Mouse (Mus musculus): ENCODE measurements around the gene Ip6k2. TPM values are rescaled to one million over a fixed set of nuclear protein-coding genes. Genes with fewer than 3 reads are reported as not detected.
A peak's percentile ranks its signal among the peaks of the same experiment; 100 is the strongest.

The Ip6k2 gene
- polyA plus RNA-seq, 1 experiment from 2014 or later, result 217 TPM

DNA sequence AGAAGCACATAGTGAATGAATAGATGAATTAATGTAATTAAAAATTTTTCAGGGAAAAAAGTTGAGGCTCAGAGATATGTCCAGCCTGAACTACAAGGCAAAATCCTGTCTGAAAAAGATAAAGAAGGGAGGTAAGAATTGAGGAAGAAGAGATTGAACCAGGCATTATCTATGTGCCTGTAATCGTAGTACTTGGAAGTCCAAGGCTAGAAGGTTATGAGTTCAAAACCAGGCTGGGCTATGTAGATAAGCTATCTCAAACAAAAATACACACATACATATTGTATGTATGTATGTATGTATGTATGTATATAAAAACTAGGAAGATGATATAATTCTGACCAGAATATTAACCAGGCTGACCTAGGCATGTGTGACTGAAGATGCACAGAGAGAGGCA, 8.7 kb downstream of the Ip6k2 start:
- ATAC-seq (no peak), DNase-seq (ENCODE audit: low spot score) (no peak)
- Histone ChIP-seq H3K4me1 (ENCODE audit: control insufficient read depth, insufficient read depth, low read length) (peaks cover 57% of the 10 kb centered on the region), H3K27ac (ENCODE audit: low read depth, low read length) (no peak overlapping the region), H3K9me3 (replicated peaks; ENCODE audit: control insufficient read depth, low read length) (no peaks in the 10 kb centered on the region), H3K36me3 (ENCODE audit: control insufficient read depth, insufficient read depth, low read length) (peaks cover 28% of the 10 kb centered on the region), H3K4me2 (ENCODE audit: low read length) (no peak overlapping the region), H3K9ac (ENCODE audit: low read length) (no peak overlapping the region), H3K4me3 (ENCODE audit: low read depth, low read length) (no peak overlapping the region), H3K27me3 (replicated peaks; ENCODE audit: control insufficient read depth, insufficient read depth, low read length) (no peaks in the 10 kb centered on the region)
- WGBS, result 88% methylated on average over 1 of the region's 1 CpGs

DNA sequence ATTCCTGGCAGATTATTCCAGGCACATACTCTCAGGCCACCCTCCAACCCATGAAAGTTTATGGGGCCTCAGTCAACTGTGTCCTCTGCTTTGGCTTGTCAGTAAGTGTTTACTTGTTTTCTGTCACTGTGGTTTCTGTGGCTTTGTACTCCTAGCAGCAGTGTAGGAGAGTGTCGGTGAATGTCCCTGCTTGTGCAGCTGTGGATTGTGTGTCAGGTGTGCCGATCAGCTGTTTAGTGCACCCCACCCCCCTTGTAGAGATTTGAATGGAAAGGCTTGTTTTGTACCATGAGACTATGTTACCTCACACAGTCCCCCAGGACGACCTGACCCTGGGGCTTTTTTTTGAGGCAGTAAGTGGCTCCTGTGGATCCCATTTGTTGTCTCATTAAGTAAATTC, 9.1 kb downstream of the Ip6k2 start:
- WGBS, result 40% methylated on average over 3 of the region's 3 CpGs
- peaks cover 28% of the 10 kb centered on the region for H3K36me3 ChIP-seq (ENCODE audit: control insufficient read depth, insufficient read depth, low read length)

DNA sequence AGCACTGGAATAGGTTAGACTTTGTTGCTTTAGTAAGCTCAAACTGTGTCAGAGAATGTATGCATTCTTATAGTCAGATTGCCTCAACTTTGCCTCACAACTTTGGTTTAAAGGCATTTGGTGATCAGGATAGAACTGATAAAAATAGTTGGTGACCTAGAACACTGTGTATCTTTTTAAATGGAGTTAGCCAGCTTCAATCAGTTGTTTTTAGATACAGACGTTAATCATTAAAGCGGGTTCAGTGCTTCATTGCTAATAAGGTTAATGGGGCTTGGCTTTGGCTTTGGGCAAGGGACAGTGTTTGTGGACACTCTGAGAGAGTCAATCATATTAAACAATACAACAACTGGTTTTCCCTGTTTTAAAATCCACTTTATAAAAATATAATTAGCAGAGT, 11.7 kb downstream of the Ip6k2 start:
- ATAC-seq (no peak), DNase-seq (ENCODE audit: low spot score) (no peak)
- Histone ChIP-seq H3K9me3 (replicated peaks; ENCODE audit: control insufficient read depth, low read length) (no peaks in the 10 kb centered on the region), H3K9ac (ENCODE audit: low read length) (no peak overlapping the region), H3K27ac (ENCODE audit: low read depth, low read length) (no peak overlapping the region), H3K4me1 (ENCODE audit: control insufficient read depth, insufficient read depth, low read length) (peaks cover 34% of the 10 kb centered on the region), H3K4me2 (ENCODE audit: low read length) (no peak overlapping the region), H3K4me3 (ENCODE audit: low read depth, low read length) (no peak overlapping the region), H3K27me3 (replicated peaks; ENCODE audit: control insufficient read depth, insufficient read depth, low read length) (no peaks in the 10 kb centered on the region), H3K36me3 (ENCODE audit: control insufficient read depth, insufficient read depth, low read length) (peaks cover 50% of the 10 kb centered on the region)
- WGBS, result 39% methylated on average over 2 of the region's 2 CpGs

More for the DNA sequence above, 9.1 kb downstream of the Ip6k2 start:
- Histone ChIP-seq H3K27me3 (replicated peaks; ENCODE audit: control insufficient read depth, insufficient read depth, low read length) (no peaks in the 10 kb centered on the region), H3K4me2 (ENCODE audit: low read length) (no peak overlapping the region), H3K9ac (ENCODE audit: low read length) (no peak overlapping the region), H3K4me3 (ENCODE audit: low read depth, low read length) (no peak overlapping the region), H3K27ac (ENCODE audit: low read depth, low read length) (no peak overlapping the region), H3K4me1 (ENCODE audit: control insufficient read depth, insufficient read depth, low read length) (peaks cover 53% of the 10 kb centered on the region), H3K9me3 (replicated peaks; ENCODE audit: control insufficient read depth, low read length) (no peaks in the 10 kb centered on the region)
- ATAC-seq, result no peak
- DNase-seq (ENCODE audit: low spot score), result no peak

DNA sequence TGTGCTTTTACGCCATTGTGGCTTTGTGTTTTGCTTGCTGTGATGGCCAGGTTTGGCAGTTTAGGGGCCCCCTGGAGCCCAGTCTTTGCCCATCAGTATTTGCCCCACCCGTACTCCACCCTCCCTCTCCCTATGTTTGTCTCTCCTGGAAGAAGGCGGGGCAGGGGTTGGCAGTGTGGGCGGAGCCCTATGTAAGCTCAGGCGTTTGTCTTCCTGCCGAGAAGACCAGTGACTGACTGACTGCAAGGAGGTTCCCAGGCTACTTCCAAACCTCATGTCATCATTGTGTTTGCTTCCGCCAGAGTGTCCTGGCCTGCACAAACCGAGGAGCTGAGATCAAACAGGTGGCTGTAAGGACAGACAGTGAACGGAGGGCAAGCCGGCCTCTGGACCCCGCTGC, 12.2 kb downstream of the Ip6k2 start:
- peaks cover 54% of the 10 kb centered on the region for H3K36me3 ChIP-seq (ENCODE audit: control insufficient read depth, insufficient read depth, low read length)
- H3K9me3 ChIP-seq (replicated peaks; ENCODE audit: control insufficient read depth, low read length), result no peaks in the 10 kb centered on the region
- peaks cover 34% of the 10 kb centered on the region for H3K4me1 ChIP-seq (ENCODE audit: control insufficient read depth, insufficient read depth, low read length)
- ATAC-seq (peak; percentile 59; the same call in 1 of the 2 replicates), DNase-seq (ENCODE audit: low spot score) (no peak)
- H3K27ac ChIP-seq (ENCODE audit: low read depth, low read length), result 0 out of 2 replicates have a peak overlapping the region, but pooled peaks have one; percentile 39
- H3K27me3 ChIP-seq (replicated peaks; ENCODE audit: control insufficient read depth, insufficient read depth, low read length), result no peaks in the 10 kb centered on the region
- no peak overlapping the region for H3K4me3 ChIP-seq (ENCODE audit: low read depth, low read length)
- peak overlapping the region; percentile 32 for H3K9ac ChIP-seq (ENCODE audit: low read length)
- 33% methylated on average over 11 of the region's 11 CpGs for WGBS
- peak overlapping the region; percentile 26 for H3K4me2 ChIP-seq (ENCODE audit: low read length)

DNA sequence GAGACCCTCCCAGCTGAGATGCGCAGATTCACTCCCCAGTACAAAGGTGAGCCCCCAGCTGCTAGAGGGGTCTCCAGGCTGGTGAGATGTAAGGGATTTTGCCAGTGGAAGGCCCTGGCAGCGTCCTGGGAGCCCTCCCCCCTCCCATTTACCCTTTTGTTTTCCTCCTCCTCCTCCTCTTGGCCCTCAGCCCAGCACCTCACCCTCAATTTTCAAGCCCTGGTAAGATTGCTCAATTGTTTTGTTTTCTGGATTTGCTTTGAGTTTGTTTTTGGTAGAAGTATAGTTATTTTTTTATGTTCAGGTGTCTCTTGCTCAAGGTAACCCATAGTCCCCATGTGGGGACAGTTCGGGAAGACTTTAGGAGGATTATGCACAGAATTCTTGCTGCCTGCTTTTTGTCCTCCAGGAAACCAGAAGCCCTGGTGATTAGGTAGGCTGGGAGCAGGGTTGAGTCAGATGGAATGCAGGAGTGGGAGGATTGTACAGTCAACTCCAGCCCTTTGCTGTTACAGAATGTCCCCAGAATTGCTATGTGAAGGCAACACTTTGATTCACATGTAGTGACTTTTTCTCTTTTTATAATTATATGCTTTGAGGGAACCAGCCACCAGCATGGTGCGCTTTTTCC, 12.9 kb downstream of the Ip6k2 start:
- Histone ChIP-seq H3K9me3 (replicated peaks; ENCODE audit: control insufficient read depth, low read length) (no peaks in the 10 kb centered on the region), H3K36me3 (ENCODE audit: control insufficient read depth, insufficient read depth, low read length) (peaks cover 61% of the 10 kb centered on the region), H3K4me1 (ENCODE audit: control insufficient read depth, insufficient read depth, low read length) (peaks cover 34% of the 10 kb centered on the region), H3K4me2 (ENCODE audit: low read length) (peak overlapping the region; percentile 26; the same call in 1 of the 2 replicates), H3K27me3 (replicated peaks; ENCODE audit: control insufficient read depth, insufficient read depth, low read length) (no peaks in the 10 kb centered on the region), H3K9ac (ENCODE audit: low read length) (peak overlapping the region; percentile 32; the same call in 1 of the 2 replicates), H3K4me3 (ENCODE audit: low read depth, low read length) (no peak overlapping the region), H3K27ac (ENCODE audit: low read depth, low read length) (no peak overlapping the region)
- DNase-seq (ENCODE audit: low spot score), result peak; percentile 24
- 38% methylated on average over 4 of the region's 4 CpGs for WGBS
- peak; percentile 22; the same call in 1 of the 2 replicates for ATAC-seq

DNA sequence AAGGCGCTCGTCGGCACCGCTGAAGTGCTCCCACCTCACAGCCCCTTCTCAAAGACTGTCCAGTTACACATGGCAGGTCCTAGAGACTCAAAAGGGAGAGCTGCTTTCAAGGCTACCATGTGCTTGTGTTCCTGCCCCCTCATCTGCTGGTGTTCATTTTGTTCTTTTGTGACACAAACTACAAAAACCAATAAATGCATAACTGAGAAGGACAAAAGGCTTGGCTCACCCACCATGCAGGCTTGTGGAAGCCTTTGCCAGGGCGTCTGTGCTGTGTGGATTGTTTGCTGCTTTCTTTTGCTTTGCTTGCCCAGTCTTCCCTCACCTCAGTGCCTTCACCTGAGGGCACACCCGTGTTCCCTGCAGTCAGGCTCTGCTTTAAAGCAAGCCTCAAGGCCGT, 13.9 kb downstream of the Ip6k2 start:
- 81% methylated on average over 7 of the region's 7 CpGs for WGBS
- H3K27me3 ChIP-seq (replicated peaks; ENCODE audit: control insufficient read depth, insufficient read depth, low read length), result no peaks in the 10 kb centered on the region
- no peaks in the 10 kb centered on the region for H3K9me3 ChIP-seq (replicated peaks; ENCODE audit: control insufficient read depth, low read length)
- no peak overlapping the region for H3K9ac ChIP-seq (ENCODE audit: low read length)
- H3K4me2 ChIP-seq (ENCODE audit: low read length), result no peak overlapping the region
- DNase-seq (ENCODE audit: low spot score), result no peak
- H3K27ac ChIP-seq (ENCODE audit: low read depth, low read length), result no peak overlapping the region
- H3K4me1 ChIP-seq (ENCODE audit: control insufficient read depth, insufficient read depth, low read length), result peaks cover 31% of the 10 kb centered on the region
- H3K36me3 ChIP-seq (ENCODE audit: control insufficient read depth, insufficient read depth, low read length), result peaks cover 71% of the 10 kb centered on the region
- H3K4me3 ChIP-seq (ENCODE audit: low read depth, low read length), result no peak overlapping the region
- ATAC-seq, result no peak

GRCm38 (mm10) chr9:108798508-108799075, 15.0 kb downstream of the Ip6k2 start:
- no peak overlapping the region for H3K9ac ChIP-seq (ENCODE audit: low read length)
- no peak for DNase-seq (ENCODE audit: low spot score)
- H3K4me1 ChIP-seq (ENCODE audit: control insufficient read depth, insufficient read depth, low read length), result peaks cover 26% of the 10 kb centered on the region
- no peaks in the 10 kb centered on the region for H3K9me3 ChIP-seq (replicated peaks; ENCODE audit: control insufficient read depth, low read length)
- H3K4me2 ChIP-seq (ENCODE audit: low read length), result no peak overlapping the region
- H3K4me3 ChIP-seq (ENCODE audit: low read depth, low read length), result no peak overlapping the region
- peaks cover 79% of the 10 kb centered on the region for H3K36me3 ChIP-seq (ENCODE audit: control insufficient read depth, insufficient read depth, low read length)
- ATAC-seq, result no peak
- WGBS, result 85% methylated on average over 5 of the region's 5 CpGs
- H3K27me3 ChIP-seq (replicated peaks; ENCODE audit: control insufficient read depth, insufficient read depth, low read length), result no peaks in the 10 kb centered on the region
- no peak overlapping the region for H3K27ac ChIP-seq (ENCODE audit: low read depth, low read length)

DNA sequence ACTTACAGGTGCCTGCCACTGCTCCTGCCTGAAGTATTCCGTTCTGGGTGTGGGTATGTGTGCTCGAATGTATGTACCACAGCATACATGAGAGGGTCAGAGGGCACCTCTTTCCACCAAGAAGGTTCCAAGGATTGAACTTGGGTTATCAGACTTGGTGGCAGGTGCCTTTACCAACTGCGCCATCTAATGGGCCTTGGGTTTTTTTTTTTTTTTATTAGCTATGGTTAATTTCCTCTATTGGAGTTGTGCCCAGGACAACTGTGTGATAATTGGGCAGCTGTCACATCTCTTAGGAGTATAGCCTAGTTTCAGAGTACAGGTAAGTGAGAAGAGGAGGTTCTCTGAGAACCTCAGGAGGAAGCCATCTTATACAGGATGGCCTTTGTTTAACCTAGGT, 16.0 kb downstream of the Ip6k2 start:
- DNase-seq (ENCODE audit: low spot score) (no peak), ATAC-seq (no peak)
- Histone ChIP-seq H3K9me3 (replicated peaks; ENCODE audit: control insufficient read depth, low read length) (no peaks in the 10 kb centered on the region), H3K4me3 (ENCODE audit: low read depth, low read length) (no peak overlapping the region), H3K9ac (ENCODE audit: low read length) (no peak overlapping the region), H3K27ac (ENCODE audit: low read depth, low read length) (no peak overlapping the region), H3K27me3 (replicated peaks; ENCODE audit: control insufficient read depth, insufficient read depth, low read length) (no peaks in the 10 kb centered on the region), H3K4me2 (ENCODE audit: low read length) (no peak overlapping the region), H3K4me1 (ENCODE audit: control insufficient read depth, insufficient read depth, low read length) (peaks cover 20% of the 10 kb centered on the region), H3K36me3 (ENCODE audit: control insufficient read depth, insufficient read depth, low read length) (peaks cover 84% of the 10 kb centered on the region)
- WGBS, result 85% methylated on average over 3 of the region's 3 CpGs

GRCm38 (mm10) chr9:108805768-108806167, 22.2 kb downstream of the Ip6k2 start:
- peaks cover 6% of the 10 kb centered on the region for H3K4me1 ChIP-seq (ENCODE audit: control insufficient read depth, insufficient read depth, low read length)
- DNase-seq (ENCODE audit: low spot score) (no peak), ATAC-seq (no peak)
- H3K9me3 ChIP-seq (replicated peaks; ENCODE audit: control insufficient read depth, low read length), result no peaks in the 10 kb centered on the region
- peaks cover 65% of the 10 kb centered on the region for H3K36me3 ChIP-seq (ENCODE audit: control insufficient read depth, insufficient read depth, low read length)
- no peak overlapping the region for H3K9ac ChIP-seq (ENCODE audit: low read length)
- H3K4me2 ChIP-seq (ENCODE audit: low read length), result no peak overlapping the region
- WGBS, result 85% methylated on average over 8 of the region's 8 CpGs
- no peaks in the 10 kb centered on the region for H3K27me3 ChIP-seq (replicated peaks; ENCODE audit: control insufficient read depth, insufficient read depth, low read length)
- H3K27ac ChIP-seq (ENCODE audit: low read depth, low read length), result no peak overlapping the region
- H3K4me3 ChIP-seq (ENCODE audit: low read depth, low read length), result no peak overlapping the region
